Mouse (Mus musculus): ENCODE data around the gene Ccdc177. TPM values are rescaled to one million over a fixed set of nuclear protein-coding genes. Genes with fewer than 3 reads are reported as not detected.

Gene Ccdc177
- total and polyA plus RNA-seq, 3 experiments: not detected

DNA sequence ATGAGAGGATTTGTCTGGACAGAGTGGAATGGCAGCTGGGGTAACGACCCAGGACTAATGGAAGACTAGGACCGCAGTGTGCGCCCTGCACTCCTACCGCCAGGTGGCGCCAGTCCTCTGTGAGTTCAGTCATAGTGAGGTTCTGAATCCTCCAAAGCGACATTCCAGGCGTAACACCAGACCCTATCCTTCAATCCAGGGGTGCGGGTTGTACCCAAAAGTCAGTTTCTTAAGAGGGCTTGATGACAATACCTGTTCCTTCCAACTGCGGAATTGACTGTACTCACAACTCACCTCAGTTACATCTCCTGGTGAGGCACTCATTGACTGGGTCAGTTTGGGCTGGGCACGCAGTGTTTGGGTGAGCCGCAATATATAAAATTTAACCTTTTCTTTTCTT, 9.2 kb upstream of the Ccdc177 start:
- no peak overlapping the region for H3K4me3 ChIP-seq (replicated peaks in 1 of 3; ENCODE audit: low read depth in 2 of 3, low read length in 2 of 3, poor library complexity in 1 of 3)
- no peaks in the 10 kb centered on the region for H3K9me3 ChIP-seq (replicated peaks; ENCODE audit: low read length)
- no peaks in the 10 kb centered on the region for H3K4me1 ChIP-seq (ENCODE audit: control insufficient read depth in 1 of 2, insufficient read depth in 2 of 2)
- in situ Hi-C loops (cut with MboI; ENCODE audit: low pct_ligation_motif_present, low pct_unique_long_range_greater_than_20kb, low sequenced_read_pairs) (loop anchor here (5.0 kb wide), 1 partner anchor 128 kb away; no protein-coding TSS in a partner anchor), dilution Hi-C loops (cut with MboI; ENCODE audit: extremely low pct_ligation_motif_present, extremely low pct_unique_long_range_greater_than_20kb, low sequenced_read_pairs) (no loop called here)
- no peak overlapping the region for H3K9ac ChIP-seq (ENCODE audit: insufficient read depth, low read depth)
- TF ChIP-seq CHD2 (IDR thresholded peaks at IDR 0.05; ENCODE audit: low read length) (no peak), JUND (conservative IDR thresholded peaks at IDR 0.05; ENCODE audit: low read depth, low read length) (no peak), ZKSCAN1 (IDR thresholded peaks at IDR 0.05; ENCODE audit: borderline replicate concordance, low read depth, low read length) (no peak), RAD21 (IDR thresholded peaks at IDR 0.05; ENCODE audit: low read depth, low read length) (peak; percentile 90), BHLHE40 (IDR thresholded peaks at IDR 0.05; ENCODE audit: low read depth, low read length) (no peak), ZNF384 (IDR thresholded peaks at IDR 0.05; ENCODE audit: low read depth, low read length) (no peak), SMC3 (IDR thresholded peaks at IDR 0.05; ENCODE audit: low read depth, low read length) (peak; percentile 98), CTCF (conservative IDR thresholded peaks at IDR 0.05 in 1 of 2, IDR thresholded peaks at IDR 0.05 in 1 of 2; ENCODE audit: low read depth in 2 of 2, low read length in 2 of 2) (peak; percentile 90 to 95), KAT2A (IDR thresholded peaks at IDR 0.05; ENCODE audit: insufficient replicate concordance, low read length) (no peak), ZC3H11A (IDR thresholded peaks at IDR 0.05; ENCODE audit: low read depth, low read length) (peak; percentile 68), NELFE (IDR thresholded peaks at IDR 0.05; ENCODE audit: low read depth, low read length) (no peak), E2F4 (IDR thresholded peaks at IDR 0.05; ENCODE audit: insufficient replicate concordance, low read depth, low read length) (no peak)
- no peak overlapping the region for H3K4me2 ChIP-seq (ENCODE audit: insufficient read depth, low read depth, poor library complexity, severe bottlenecking)
- no peak overlapping the region for H3K27ac ChIP-seq (ENCODE audit: insufficient read depth, low read depth)
- H3K36me3 ChIP-seq (replicated peaks in 1 of 2; ENCODE audit: control insufficient read depth in 1 of 2, insufficient read depth in 1 of 2, low read length in 1 of 2): no peaks in the 10 kb centered on the region
- no peaks in the 10 kb centered on the region for H3K79me2 ChIP-seq (replicated peaks; ENCODE audit: control insufficient read depth, extremely low read depth, insufficient read depth, poor library complexity, severe bottlenecking)
- H3K27me3 ChIP-seq (replicated peaks): peaks cover 2% of the 10 kb centered on the region
- DNase-seq (ENCODE audit: extremely low read depth): peak; percentile 67

DNA sequence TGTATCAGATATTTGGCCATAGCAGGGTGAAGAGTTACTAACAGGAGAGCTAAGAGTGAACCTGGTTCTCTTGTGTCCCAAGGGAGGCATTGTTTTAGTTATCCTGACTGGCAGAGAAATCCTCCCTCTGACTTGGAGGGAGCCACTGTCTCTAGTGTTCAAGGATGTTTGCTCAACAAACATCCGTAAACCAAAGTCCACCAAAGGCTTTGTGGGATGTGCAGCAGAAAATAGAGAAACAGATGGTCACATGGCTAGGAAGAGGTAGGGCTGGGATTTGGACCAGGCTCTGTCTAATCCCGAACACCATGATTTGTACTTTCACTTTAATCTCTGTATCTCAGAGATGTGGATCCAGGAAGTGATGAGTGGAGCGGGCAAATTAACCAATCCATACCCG, 3.6 kb upstream of the Ccdc177 start:
- Histone ChIP-seq H3K9ac (ENCODE audit: insufficient read depth, low read depth) (no peak overlapping the region), H3K27me3 (replicated peaks) (peaks cover 3% of the 10 kb centered on the region), H3K79me2 (replicated peaks; ENCODE audit: control insufficient read depth, extremely low read depth, insufficient read depth, poor library complexity, severe bottlenecking) (no peaks in the 10 kb centered on the region), H3K27ac (ENCODE audit: insufficient read depth, low read depth) (no peak overlapping the region), H3K36me3 (replicated peaks in 1 of 2; ENCODE audit: control insufficient read depth in 1 of 2, insufficient read depth in 1 of 2, low read length in 1 of 2) (no peaks in the 10 kb centered on the region), H3K4me2 (ENCODE audit: insufficient read depth, low read depth, poor library complexity, severe bottlenecking) (no peak overlapping the region; the same call in 1 of the 2 replicates), H3K4me3 (replicated peaks in 1 of 3; ENCODE audit: low read depth in 2 of 3, low read length in 2 of 3, poor library complexity in 1 of 3) (no peak overlapping the region), H3K9me3 (replicated peaks; ENCODE audit: low read length) (peaks cover 12% of the 10 kb centered on the region), H3K4me1 (ENCODE audit: control insufficient read depth in 1 of 2, insufficient read depth in 2 of 2) (no peaks in the 10 kb centered on the region)
- DNase-seq (ENCODE audit: extremely low read depth): no peak
- dilution Hi-C loops (cut with MboI; ENCODE audit: extremely low pct_ligation_motif_present, extremely low pct_unique_long_range_greater_than_20kb, low sequenced_read_pairs) (no loop called here), in situ Hi-C loops (cut with MboI; ENCODE audit: low pct_ligation_motif_present, low pct_unique_long_range_greater_than_20kb, low sequenced_read_pairs) (no loop called here)
- TF ChIP-seq EP300 (IDR thresholded peaks at IDR 0.05; ENCODE audit: low read length) (no peak), MYC (IDR thresholded peaks at IDR 0.05; ENCODE audit: low read depth, low read length) (no peak), RAD21 (IDR thresholded peaks at IDR 0.05; ENCODE audit: low read depth, low read length) (no peak), USF2 (conservative IDR thresholded peaks at IDR 0.05; ENCODE audit: low read depth, low read length) (no peak), MAX (IDR thresholded peaks at IDR 0.05; ENCODE audit: low read length) (no peak), SIN3A (IDR thresholded peaks at IDR 0.05; ENCODE audit: low read length) (no peak), POLR2A (IDR thresholded peaks at IDR 0.05; ENCODE audit: low read depth, low read length) (no peak), NELFE (IDR thresholded peaks at IDR 0.05; ENCODE audit: low read depth, low read length) (no peak), MEF2A (IDR thresholded peaks at IDR 0.05; ENCODE audit: borderline replicate concordance, low read depth, low read length) (no peak), TCF12 (IDR thresholded peaks at IDR 0.05; ENCODE audit: low read depth, low read length) (no peak), BHLHE40 (IDR thresholded peaks at IDR 0.05; ENCODE audit: low read depth, low read length) (no peak), IRF4 (IDR thresholded peaks at IDR 0.05; ENCODE audit: low read depth, low read length) (no peak), ZNF384 (IDR thresholded peaks at IDR 0.05; ENCODE audit: low read depth, low read length) (no peak), JUN (IDR thresholded peaks at IDR 0.05; ENCODE audit: insufficient read depth, low read depth, low read length) (no peak), UBTF (IDR thresholded peaks at IDR 0.05; ENCODE audit: low read depth, low read length) (no peak), NRF1 (IDR thresholded peaks at IDR 0.05; ENCODE audit: low read depth, low read length) (no peak)

Data from CH12.LX (cell line).